Mouse (Mus musculus) left cerebral cortex, adult 9 months (tissue): ENCODE data around the gene Rad17.

ENCODE experiments used
- DNase-seq, 2 experiments: peaks; one replicate each; pipeline ENCODE4 v3.0.0; 2022; ENCODE audit warnings: low spot score in 2 of 2

Rad17 gene

DNA sequence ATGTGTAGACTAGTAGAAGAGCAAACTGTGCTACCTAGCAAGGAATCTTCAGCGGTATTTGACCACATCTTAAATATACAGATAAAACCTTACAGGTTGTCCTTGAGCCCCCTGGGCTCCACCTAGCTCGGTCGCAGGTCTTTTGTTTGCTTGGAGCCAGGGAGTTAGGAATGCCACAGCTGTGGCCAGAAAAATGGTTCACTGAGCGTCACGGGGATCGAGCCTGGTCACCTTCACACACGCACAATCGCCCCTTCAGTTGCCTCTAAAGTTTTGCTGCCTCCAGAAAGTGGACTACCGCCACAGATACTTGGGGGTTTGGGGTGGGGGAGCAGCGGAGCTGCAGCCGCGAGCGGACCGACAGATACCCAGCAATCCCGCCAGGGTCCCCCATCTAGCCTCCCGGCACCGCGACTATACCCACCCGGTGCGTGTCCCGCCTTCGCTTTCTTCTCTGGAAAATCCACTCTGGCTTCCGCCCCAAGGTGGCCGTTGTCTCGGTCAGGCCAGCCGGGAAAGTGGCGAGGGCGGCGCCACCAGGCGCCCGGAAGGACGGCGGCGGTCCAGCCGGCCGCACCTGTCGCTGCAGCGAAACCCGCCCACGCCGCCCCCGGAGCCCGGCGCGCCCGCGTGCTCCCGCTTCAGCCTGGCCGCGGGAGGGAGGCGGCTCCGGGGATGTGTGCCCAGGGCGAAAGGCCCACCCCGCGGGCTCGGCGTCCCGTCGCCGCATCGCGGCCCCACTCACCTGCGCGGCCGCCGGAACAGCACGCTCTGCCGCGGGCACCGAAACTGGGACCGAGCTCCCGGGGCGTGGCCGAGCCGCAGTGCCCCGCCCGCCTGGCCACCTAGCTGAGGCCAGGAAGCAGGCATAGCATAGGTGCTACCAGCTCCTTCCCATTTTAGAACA is 34.4 kb downstream of the Rad17 start, which contains the start of gene Marveld2:
Gene Marveld2 (minus strand): TSS at position 791 of the 907 bp plus-strand sequence.
- DNase-seq: peak in 1 of 2 experiments; percentile 12

DNA sequence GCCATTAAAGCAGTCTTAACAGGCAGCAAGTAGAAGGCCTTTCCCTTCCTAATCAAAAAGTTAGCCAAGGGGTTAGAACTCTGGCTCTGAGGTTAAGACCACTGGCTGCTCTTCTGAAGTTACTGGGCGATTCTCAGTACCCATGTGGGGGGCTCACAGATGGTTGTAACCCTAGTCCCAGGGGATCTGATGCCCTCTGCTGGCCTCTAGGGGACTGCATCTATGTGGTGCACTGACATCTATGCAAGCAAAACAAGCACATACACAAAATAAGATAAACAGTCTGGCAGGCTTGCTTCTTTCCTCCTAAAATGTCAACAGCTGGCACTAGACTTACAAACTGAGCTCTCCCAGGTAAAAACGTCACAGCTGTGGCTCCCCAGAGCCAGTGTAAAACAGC is 37.9 kb downstream of the Rad17 start:
- DNase-seq: no peak

DNA sequence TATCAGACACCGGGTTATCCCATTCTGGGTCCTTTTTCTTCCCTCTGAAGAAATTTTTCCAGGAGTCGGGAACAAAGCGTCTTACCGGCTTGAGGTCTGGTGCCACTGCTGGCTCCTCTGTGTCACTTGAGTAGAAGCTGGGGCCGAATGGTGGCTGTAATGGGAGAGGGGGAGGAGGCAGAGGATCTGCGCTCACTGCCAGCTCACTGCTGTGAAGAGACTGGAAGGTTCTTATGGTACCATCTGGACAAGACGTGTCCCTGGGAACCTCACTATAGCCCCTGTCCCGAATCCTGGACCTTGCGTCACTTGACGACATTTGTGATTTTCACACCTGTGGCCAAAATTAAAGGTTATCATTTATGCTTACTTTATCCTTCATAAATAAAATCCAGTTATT is 38.6 kb downstream of the Rad17 start:
- no peak for DNase-seq

DNA sequence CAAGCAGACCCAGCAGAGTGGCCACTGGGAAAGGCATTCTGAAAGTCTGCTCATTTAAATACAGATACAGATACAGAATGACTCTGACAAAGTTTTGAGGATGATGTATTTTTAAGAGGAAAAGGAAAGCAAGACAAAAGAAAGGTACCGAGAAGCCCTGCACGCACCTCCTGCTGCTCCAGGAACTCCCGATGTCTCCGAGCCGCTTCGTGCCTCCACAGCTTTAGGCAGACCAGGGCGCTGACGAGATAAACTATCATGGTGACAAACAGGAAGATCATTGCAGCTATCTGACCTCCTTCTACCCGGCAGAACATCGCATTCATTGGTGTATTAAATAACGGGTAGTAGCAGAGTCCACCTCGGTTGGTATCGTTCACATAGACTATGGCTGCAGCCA is 39.6 kb downstream of the Rad17 start:
- DNase-seq: no peak

DNA sequence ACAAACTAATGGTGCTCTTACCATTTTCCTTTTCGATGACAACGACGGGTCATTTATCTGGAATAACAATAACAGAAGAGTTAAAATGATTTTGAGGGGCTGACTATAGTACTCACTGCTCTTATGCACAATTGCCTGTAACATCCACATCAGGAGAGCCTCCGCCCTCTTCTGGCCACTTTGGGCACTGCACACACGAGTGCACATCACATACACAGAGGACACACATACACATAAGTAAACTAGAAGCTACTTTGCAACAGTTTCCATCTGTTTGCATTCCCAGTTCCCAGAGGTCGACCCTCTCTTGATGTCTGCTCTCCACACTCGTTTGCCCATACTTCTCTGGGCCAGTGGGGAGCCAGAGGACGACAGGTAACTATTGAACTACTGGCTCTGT is 43.1 kb downstream of the Rad17 start:
- DNase-seq: no peak

DNA sequence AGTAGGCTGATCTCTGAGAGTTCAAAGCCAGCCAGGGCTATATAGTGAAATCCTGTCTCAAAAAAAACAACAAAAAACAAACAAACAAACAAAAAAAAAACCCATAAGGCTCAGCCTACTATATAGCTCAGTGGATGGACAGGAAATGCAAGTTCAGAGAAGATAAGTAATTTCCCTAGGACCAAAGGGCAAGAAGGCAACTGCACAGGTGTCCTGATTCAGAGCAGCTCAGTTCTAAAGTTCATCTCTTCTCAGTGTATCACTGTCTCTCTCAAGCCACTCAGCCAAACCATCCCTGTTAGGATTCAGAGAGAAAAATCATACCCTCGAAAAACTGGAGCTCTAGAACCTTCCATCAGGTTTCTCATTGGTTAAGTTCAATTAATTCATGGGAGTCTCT is 45.0 kb downstream of the Rad17 start:
- no peak for DNase-seq

DNA sequence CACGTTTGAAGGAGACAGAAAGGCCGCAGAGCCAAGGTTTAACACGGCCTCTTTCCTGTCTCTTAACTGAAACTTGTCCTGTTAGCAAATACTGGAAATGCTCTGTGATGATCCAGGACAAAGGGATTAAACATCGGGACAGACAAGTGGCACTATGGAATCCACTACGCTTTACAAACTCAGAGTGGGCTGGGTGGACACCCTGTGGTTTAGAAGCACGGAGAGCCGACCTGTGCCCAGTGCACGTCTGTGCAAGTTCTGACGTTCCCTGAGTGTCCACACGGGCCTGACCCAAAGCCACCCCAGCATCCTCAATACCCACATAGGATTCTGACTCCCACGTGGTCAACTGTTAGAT is 47.1 kb downstream of the Rad17 start:
- DNase-seq: no peak

DNA sequence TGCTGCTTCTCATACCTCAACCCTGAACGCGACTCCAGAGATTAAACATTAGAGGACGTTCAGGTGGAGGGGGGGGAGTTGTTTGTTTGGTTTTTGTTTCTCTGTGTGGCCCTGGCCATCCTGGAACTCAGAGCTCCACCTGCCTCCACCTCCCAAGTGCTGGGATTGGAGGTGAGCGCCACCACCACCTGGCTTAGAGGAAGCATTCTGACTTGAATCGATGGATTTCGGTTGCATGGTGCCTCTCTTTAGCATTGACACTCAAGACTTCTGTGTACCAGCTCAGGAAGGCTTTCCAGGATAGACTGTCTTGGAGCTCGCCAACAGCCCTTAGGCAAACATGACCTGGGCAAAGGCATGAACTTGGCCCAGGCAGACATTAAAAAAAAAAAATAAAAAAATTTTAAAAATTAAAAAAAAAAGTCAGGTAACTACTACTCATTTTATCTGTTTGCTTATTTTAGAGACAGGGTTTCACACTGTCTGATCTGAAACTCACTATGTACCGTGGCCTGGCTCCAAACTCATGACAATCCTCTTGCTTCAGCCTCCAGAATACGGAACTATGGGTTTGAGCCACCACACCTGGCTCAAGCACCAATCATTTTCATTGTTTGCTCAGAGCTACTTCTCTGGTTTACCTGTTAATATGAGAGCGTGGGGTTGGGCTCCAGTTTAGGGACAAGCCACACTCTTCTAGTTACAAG is 47.7 kb downstream of the Rad17 start:
- DNase-seq: no peak

DNA sequence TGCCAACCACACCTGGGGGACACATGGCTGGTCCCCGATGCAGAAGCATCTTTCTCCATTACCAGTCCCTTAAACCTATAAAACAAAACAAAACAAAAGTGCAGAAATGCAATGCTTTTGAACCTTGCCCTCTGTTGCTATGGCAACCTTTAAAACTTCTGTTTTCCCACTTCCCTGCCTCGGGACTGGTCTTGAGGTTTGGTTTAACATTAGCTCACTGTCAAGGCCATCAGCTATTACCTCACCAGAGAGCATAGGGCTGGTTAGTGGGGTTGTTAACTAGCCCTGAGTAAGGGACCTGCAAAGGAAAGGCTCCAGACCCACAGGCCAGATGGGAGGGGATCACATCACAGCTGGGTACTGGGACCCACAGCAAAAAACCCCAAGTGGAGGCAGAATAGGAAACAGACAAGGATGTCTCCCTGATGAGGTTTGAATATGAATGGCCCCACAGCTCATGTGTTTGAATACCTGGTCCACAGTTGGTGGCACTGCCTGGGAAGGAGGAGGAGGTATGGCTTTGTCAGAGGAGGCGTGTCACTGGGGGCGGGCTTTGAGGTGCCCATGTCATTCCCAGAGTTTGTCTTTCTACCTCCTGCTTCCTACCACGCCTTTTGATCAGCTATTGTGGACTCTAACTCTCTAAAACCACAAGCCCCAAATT is 48.5 kb downstream of the Rad17 start:
- no peak for DNase-seq

DNA sequence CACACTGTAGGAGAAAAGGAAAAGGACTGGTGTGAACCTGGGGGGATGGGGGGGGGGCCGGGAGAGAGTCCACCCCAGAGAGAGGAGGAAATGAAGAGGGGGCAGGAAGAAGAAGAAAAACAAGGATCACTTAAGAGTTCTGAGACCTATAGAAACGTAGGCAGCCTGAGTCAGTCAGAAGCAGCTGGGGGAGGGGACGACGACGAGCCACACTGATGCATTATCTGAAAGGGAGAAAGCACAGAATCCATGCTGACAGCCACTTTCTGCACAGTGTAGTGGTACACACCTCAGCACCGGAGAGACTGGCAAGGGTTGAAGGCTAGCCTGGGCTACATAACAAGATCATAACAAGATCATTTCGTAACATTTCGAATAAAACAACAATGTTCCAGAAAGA is 49.8 kb downstream of the Rad17 start:
- no peak for DNase-seq

DNA sequence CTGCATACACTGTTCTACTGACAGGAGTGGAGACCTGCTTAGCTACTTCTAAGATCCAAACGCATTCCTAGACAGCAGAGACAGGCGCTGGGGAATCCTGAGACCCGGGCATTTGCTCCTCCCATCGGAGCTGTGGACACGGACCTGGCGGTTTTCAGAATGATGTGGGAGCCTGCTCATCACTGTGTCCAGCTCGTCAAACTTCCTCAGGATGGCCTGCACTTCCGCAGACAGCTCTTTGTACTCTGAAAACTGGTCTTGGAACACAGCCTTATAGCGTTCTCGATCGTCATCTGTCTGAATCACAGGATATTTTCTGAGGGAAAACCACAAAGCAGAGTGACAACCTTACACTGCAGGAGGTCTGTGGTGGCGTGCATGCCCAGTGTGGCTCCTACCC is 50.5 kb downstream of the Rad17 start:
- no peak for DNase-seq

DNA sequence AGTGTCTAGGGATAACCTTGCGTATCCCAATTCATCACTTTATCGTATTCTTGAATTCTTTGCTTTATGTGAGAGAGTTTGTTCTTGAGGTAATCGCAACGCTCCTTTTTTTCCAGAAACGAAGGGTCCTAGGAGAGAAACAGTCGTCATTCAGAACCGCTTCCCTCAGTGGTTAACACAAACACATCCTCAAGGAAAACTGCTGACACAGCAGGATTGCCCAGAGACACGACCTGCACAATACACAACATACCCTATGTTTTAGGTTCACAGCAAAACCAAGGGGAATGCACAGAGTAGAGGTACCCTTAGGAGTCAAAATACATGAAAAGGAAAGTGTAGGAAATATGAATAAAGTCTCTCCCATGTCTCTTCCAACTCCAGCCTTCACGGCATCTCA is 53.6 kb downstream of the Rad17 start:
- no peak for DNase-seq

DNA sequence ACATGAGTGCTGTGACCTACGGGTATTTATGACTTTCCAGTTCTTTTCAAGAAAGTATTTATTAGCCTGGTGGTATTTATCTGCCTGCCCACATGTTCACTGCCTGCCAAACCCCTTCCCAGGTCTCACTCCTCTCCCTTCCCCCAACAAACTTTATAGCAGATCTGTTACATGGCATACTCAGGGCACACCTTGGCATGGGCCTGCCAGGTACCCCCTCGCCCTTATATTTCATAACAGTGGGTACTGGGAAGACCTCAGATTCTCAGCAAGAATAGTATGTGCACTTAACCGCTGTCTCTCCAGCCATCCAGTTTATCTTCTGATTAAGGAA is 55.3 kb downstream of the Rad17 start:
- DNase-seq: no peak

DNA sequence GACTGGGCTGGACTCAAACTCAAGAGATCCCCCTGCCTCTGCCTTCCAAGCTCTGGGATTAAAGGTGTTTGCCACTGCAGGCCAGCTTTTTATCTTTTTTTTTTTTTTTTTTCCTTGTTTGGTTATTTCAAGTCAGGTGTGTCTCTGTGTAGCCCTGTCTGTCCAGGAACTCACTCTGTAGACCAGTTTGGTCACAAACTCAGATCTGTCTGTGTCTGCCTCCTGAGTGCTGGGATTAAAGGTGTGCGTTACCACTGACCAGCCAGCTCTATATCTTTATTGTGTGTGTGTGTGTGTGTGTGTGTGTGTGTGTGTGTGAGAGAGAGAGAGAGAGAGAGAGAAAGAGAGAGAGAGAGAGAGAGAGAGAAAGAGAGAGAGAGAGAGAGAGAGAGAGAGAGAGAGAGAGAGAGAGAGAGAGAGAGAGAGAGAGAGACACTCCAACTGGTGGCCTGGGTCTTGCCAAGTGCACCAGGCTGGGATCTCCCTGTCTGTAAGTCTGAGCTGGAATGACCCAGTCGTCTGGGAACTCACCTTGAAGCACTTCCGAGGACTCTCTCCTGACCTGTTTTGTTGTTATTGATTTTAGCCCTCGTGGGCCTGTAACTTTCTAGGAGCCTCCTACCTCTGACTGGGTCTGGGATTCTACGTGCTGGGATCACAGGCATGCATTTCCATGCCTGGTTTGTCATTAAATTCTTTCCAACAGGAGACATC is 55.9 kb downstream of the Rad17 start:
- DNase-seq: no peak

DNA sequence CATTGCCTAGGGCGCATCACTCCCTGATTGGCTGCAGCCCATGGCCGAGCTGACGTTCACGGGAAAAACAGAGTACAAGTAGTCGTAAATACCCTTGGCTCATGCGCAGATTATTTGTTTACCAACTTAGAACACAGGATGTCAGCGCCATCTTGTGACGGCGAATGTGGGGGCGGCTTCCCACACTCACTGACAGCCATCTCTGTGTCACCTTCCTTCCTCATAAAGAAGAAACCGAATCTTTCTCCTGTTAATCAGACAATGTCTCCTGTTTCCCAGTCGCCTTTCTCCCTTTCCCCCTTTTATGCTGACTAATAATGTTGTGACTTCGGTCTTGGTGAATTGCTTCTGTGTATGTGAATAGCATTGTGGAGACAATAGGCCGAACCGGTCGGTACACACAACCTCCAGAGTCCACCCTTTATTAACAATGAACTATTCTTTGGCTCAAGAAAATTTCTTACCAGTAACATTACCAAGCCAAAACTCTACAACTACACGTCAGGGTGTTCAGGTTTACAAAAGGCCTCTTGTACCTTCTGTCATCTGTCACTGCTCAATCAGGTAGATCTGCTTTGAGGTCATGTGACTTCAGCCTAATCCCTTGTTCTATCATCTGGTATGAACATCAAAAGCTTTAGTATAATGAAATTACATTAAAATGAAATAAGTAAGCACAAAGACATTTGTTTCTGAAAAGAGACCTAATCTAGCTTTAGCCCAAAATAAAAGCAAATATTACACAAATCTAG is 56.6 kb downstream of the Rad17 start:
- DNase-seq: peak in 1 of 2 experiments; percentile 68

DNA sequence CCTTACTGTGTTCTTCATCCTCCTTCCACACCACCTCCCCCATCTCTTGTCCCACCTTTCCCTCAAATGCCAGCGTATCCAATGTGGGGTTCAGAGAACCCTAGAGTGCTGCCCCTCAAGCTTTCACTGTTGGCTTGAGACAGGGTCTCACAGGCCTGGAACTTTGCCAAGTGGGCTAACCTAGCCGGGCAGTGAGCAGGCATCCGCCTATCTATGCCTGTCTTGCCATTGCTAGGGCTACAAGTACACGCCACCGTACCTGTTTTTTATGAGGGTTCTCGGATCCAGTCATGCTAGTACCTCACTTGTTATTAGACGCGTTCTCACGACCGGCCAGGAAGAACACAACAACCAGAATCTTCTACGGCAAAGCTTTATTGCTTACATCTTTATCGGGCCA is 62.2 kb downstream of the Rad17 start:
- DNase-seq: no peak

DNA sequence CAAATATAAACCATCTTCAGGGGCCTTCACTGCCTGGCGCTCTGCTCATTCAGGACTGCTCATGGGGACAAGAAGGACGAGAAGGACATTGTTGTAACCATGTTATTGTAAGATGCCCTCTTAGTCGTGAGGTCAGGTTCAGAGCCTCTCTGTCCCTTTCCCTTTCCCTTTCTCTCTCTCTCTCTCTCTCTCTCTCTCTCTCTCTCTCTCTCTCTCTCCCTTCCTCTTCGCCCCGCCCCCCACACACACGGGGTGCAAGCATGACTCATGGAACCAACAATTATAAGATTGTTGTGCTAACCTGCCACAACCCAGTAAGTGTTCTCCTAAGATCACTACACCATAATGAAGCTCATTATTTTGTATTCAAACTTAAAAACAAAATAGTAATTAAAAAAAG is 68.7 kb downstream of the Rad17 start:
- DNase-seq: no peak

DNA sequence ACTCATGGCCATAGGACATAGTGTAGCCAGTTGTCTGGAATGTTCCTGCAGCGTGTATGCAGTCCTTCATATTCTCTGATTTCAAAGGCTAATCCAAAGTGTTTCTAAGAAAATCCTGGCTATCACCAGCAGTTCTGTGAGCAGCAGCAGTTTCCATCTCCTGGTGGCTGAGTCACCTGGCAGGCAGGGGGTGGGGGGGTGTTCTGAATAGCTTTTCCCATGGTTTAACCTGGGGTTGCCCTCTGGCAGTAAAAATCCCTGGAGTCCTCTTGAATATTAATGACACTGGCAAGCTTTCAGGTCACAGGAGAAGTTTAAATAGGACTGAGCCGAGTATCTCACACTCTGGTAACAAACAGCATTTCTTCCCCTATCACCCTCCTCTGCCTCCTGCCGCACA is 69.2 kb downstream of the Rad17 start:
- no peak for DNase-seq

DNA sequence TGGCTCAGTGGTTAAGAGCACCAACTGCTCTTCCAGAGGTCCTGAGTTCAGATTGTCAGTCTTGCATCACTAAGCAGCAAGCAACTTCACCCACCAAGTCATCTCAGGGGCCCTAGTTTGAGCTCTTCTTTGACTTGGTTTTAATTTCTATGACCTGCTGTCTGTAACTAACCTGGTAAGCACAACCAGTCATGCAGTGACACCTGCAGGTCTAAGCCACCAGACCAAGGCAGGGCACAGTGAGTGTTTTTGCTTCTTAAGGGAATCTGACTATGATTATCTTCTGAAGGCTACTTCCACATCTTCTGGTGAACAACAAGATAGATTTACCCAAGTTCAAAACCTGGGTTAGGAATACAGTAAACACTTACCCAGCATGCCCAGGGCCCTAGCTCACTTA is 70.9 kb downstream of the Rad17 start:
- DNase-seq: no peak

DNA sequence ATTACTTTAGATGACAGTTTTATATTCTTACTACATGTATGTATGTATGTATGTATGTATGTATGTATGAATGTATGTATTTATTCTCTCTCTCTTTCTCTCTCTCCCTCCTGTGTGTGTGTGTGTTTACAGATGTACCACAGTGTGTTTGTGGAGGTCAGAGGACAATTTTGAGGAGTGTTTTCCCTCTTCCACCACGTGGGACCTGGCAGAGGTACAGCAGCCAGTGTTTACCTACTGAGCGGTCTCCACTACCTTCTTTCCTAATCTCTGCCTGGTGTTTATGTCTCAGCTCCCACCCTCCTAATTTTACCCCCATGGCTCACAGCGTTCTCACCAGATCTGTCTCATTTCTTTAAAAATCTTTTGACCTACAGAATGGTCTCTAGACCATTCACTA is 71.6 kb downstream of the Rad17 start:
- DNase-seq: no peak

DNA sequence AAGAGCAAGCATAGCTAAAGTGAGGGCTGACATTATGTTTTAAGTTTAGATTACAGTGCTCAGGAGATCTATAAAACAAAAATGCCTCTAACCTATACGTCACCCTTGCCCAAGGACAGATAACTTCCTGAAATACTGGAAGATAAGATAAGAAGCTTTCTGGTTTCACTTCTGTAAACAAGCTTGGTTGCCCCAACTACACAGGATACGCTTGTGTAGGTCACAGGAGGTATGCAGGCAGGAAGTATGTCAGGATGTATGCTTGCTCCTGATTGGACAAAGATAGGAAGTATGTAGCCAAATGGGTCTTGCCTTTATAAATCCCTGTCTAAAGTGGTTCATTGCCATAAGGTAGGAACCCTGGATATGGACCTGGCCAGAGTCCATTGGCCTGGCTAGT is 74.9 kb downstream of the Rad17 start:
- no peak for DNase-seq

DNA sequence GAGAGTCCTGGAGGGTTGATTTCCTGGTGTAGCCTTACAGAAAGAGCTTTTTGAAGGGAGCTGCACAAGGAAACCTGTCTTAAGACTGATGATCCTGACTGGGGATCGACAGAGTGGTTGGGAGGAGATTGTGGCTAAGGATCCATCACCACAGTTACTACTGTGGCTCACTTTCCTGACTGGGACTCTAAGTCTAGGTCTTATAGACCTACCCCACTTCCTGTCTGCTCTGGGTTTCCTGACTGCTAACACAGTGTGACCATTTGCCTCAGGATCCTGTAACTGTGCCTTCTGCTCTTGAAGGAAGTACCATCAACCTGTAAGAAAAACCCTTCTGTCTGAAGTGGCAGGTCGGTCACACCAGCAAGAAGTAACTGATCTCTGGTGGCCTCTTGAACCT is 80.1 kb downstream of the Rad17 start:
- no peak for DNase-seq
